Mouse (Mus musculus) heart, postnatal 0 days (tissue): ENCODE measurements around the gene Fibp.

Experiments used
- CTCF ChIP-seq: IDR thresholded peaks from 2 replicates; pipeline ENCODE4 v1.5.1; 2016; ENCODE audit warnings: antibody characterized with exemption, control low read depth, low read depth
- EP300 ChIP-seq: IDR thresholded peaks from 2 replicates; pipeline ENCODE4 v1.6.1; 2016; ENCODE audit warnings: antibody characterized with exemption, low read depth

GRCm38 (mm10) chr19:5424782-5425741 is 35.4 kb upstream of the Fibp start, which contains the start of the genes Drap1 and AI837181:
- TF ChIP-seq CTCF = no peak
- no peak; the same call in 1 of the 2 replicates for TF ChIP-seq EP300
